Mouse (Mus musculus): ENCODE measurements around the gene Gm21698.
"Not testable (repeated sequence)": the region's sequence is repeated elsewhere in the genome, so short reads cannot be mapped to it uniquely, and the experiment has no call there.

DNA sequence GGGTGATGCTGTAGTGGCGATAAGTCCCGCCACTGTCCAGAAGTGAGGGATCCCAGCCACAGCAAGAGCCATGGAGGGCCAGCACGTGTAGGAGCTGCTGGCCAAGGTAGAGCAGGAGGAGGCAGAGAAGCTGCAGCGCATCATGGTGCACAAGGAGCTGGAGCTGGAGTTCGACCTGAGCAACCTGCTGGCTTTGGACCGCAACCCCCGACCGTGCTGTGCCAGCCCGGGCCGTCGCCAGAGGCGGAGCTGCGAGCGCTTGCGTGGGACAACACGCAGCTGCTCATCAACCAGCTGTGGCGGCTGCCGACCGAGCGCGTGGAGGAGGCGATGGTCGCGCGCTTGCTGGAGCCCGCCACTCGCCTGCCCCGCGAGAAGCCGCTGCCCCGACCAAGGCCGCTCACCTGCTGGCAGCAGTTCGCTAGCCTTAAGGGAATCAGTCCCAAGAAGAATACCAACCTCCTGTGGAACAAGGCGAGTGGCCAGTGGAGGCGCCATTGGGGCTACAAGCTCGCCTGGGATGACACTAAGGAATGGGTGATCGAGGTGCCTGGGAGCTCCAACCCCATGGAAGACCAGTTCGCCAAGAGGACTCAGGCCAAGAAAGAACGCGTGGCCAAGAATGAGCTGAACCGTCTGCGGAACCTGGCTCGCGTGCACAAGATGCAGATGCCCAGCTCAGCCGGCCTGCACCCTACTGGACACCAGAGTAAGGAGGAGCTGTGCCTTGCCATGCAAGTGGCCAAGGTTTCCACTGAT lies 18.7 kb upstream of the Gm21698 start:
- not testable (repeated sequence) for TF ChIP-seq CTCF (IDR thresholded peaks at IDR 0.05; ENCODE audit: low read depth, low read length); TAL1 (conservative IDR thresholded peaks at IDR 0.05; ENCODE audit: low read depth, low read length)
